ENCODE assay signal across 8 mouse cellular contexts in genomic region chr4:116993672-116994621, GRCm38 (mm10). TPM values are rescaled to one million over a fixed set of nuclear protein-coding genes. Genes with fewer than 3 reads are reported as not detected.
A peak's percentile ranks its signal among the peaks of the same experiment; 100 is the strongest.
DNase-seq lines count a peak whose midpoint lies in the region; ATAC-seq lines count a peak whose summit lies in the region.

TSS of gene Urod (minus strand) at chr4:116994413.

- intact Hi-C loops in left cerebral cortex, postnatal 14 days (cut with DNase I), result loop anchor here (2.0 kb wide), 1 partner anchor 127 kb away; no protein-coding TSS in a partner anchor

- H3K27ac ChIP-seq in intestine, embryonic 14.5 days (ENCODE audit: low read depth), result peak within 1 kb of the TSS; percentile 54

- peak within 1 kb of the TSS; percentile 84 for H3K4me3 ChIP-seq in intestine, embryonic 14.5 days (ENCODE audit: low read depth, low read length)

- H3K36me3 ChIP-seq in intestine, embryonic 14.5 days (ENCODE audit: control insufficient read depth, insufficient read depth, low read length), result peaks cover 20% of the 10 kb centered on the region; the same call in 1 of the 2 replicates

- H3K4me1 ChIP-seq in intestine, embryonic 14.5 days (replicated peaks; ENCODE audit: control insufficient read depth, insufficient read depth, low read length), result peaks cover 16% of the 10 kb centered on the region

- ATAC-seq in intestine, embryonic 14.5 days (replicated peaks; ENCODE audit: low FRiP score, low TSS enrichment, low read depth), result peak; percentile 90

- DNase-seq in adrenal gland, adult (ENCODE audit: inconsistent age in 2 of 2, low spot score in 1 of 2), result peak; percentile 96 to 98
- peak; percentile 98 for DNase-seq in embryo, embryonic 10.5 days (ENCODE audit: low spot score)
- peak; percentile 94 for DNase-seq in gastrocnemius, postnatal 25 days
- peak; percentile 94 for DNase-seq in intestine, embryonic 14.5 days (ENCODE audit: low spot score)
- DNase-seq in left cerebral cortex, postnatal 14 days (ENCODE audit: low spot score in 2 of 2), result peak; percentile 95
- DNase-seq in mesoderm, embryonic 11.5 days (ENCODE audit: low read depth, low spot score), result peak; percentile 95
- peak; percentile 92 to 93 for DNase-seq in right cerebral cortex, postnatal 36 days (ENCODE audit: low spot score in 2 of 2)
- DNase-seq in yolk sac, embryonic 10.5 days (ENCODE audit: low spot score), result peak; percentile 93

- H3K4me2 ChIP-seq in intestine, embryonic 14.5 days (ENCODE audit: low read length), result peak within 1 kb of the TSS; percentile 98

- H3K9ac ChIP-seq in intestine, embryonic 14.5 days (ENCODE audit: low read length), result peak within 1 kb of the TSS; percentile 67

- WGBS in intestine, embryonic 14.5 days, result 1% methylated on average over 38 of the region's 38 CpGs

- H3K9me3 ChIP-seq in intestine, embryonic 14.5 days (ENCODE audit: control insufficient read depth, low read length), result no peaks in the 10 kb centered on the region

- no peaks in the 10 kb centered on the region for H3K27me3 ChIP-seq in intestine, embryonic 14.5 days (replicated peaks; ENCODE audit: control insufficient read depth, insufficient read depth, low read length)

RNA-seq across cellular contexts. Expression of gene Urod, which starts in this region (rescaled TPM):
- 10 to 100 TPM; 59.0 to 59.9 TPM for total RNA-seq in gastrocnemius, postnatal 25 days (2021)
- polyA plus RNA-seq in intestine, embryonic 14.5 days (2014; fragmentation: Nextera tagmentation; extraction: Ambion mirVana), result 64.8 and 75.7 TPM in 2 replicates
- total RNA-seq in left cerebral cortex, postnatal 14 days (2021), result 10 to 100 TPM; 40.8 to 46.3 TPM

Comparison
In these comparisons a context has a peak if more than half of its experiments do, and no peak if none do; other contexts are left out.
1. Peak in every context shown above with its lines: DNase-seq, ATAC-seq, H3K4me3 ChIP-seq and H3K27ac ChIP-seq.